Mouse (Mus musculus) liver, postnatal 0 days (tissue): ENCODE data around the gene Ptpn22.

Experiments
- CTCF ChIP-seq: sonication (generic); IDR thresholded peaks from 2 replicates; pipeline ENCODE4 v1.5.1; 2016; ENCODE audit warnings: antibody characterized with exemption, low read depth
- EP300 ChIP-seq: IDR thresholded peaks from 2 replicates; pipeline ENCODE4 v1.6.1; 2016; ENCODE audit warnings: antibody characterized with exemption, low read depth, mild to moderate bottlenecking

DNA sequence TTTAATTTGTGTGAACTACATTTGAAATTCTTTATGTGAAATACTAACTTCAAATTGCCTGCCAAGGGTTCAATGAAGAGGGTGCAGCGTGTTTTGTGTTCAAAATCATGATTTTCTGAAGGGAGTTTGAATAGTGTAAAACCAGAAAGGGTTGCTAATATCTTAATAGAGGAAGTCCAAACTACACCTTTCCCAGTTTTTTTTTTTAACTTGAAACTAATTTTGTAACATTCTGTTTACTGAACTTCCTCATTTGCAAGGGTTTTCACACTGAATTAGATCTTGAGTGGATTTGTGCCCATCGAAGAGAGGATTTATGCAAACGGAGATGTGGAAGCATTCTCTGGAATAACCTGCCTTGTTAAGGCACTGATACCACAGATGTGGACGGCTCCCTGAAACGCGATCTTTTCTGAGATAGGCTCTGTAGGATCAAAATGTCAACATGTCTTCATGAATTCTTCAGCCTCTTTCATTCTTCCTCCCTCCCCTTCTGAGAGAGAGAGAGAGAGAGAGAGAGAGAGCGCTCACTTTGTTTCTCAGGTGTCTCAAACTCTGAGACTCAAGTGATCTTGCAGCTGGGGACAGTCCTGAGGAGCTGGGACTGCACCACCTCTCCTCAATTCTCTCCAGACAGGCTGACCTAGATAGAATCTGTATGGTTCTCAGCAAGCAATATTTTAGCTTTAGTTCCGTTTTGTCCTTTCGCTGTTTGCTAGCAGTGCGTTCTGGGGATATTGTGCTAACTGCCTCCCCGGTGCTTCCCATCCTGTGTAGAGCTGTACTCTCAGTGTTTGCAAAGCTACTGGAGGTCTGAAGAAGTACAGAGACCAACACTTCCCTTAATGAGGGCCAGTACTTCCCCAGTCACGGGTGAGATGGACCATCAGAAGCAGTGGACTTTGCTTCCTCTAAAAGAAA is at the start of gene Ptpn22:
- TF ChIP-seq EP300: no peak
- TF ChIP-seq CTCF: no peak
